Mouse (Mus musculus): ENCODE results near the gene 2310034G01Rik. TPM values are rescaled to one million over a fixed set of nuclear protein-coding genes. Genes with fewer than 3 reads are reported as not detected.

2310034G01Rik gene
- polyA plus RNA-seq, 1 experiment from 2014 or later: 1.5 TPM

DNA sequence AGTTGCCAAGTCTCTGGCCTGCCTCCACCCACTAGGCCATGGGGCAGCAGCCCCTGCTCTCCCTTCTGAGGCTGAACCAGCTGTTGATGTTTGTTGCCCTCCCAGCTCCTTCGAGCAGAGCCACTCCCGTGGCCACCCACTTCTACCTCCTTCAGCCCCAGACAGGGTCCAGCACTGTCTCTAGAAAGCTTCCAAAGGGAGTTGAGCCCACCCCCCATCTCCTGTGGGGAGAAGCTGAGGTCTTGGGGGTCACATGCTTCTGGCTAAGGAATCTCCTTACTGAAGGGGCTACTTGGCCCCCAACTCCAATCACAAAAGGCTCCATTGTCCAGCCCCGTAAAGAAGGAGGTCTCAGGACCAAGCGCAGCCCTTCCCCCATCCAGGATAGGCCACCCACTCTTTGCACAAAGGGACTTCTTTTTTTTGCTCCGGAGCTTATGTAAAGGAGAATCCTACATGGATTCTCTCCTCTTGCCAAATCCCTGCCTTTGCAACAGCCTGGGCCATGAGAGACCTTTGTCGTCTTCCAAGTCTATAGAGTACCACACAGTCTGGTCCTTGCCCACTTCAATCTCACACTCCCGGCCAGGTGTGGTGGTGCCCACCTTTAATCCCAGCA is 17.3 kb downstream of the 2310034G01Rik start:
- H3K4me3 ChIP-seq: no peak overlapping the region
- H3K9me3 ChIP-seq (replicated peaks): no peaks in the 10 kb centered on the region
- 41% methylated on average over 7 of the region's 7 CpGs for WGBS
- H3K4me1 ChIP-seq: peaks cover 32% of the 10 kb centered on the region
- peak overlapping the region; percentile 15; the same call in 1 of the 2 replicates for H3K4me2 ChIP-seq (replicated peaks)
- no peak for ATAC-seq (ENCODE audit: low FRiP score)
- H3K27ac ChIP-seq: 0 out of 2 replicates have a peak overlapping the region, but pooled peaks have one; percentile 30
- H3K36me3 ChIP-seq: peaks cover 25% of the 10 kb centered on the region
- H3K27me3 ChIP-seq: no peaks in the 10 kb centered on the region
- no peak overlapping the region for H3K9ac ChIP-seq

DNA sequence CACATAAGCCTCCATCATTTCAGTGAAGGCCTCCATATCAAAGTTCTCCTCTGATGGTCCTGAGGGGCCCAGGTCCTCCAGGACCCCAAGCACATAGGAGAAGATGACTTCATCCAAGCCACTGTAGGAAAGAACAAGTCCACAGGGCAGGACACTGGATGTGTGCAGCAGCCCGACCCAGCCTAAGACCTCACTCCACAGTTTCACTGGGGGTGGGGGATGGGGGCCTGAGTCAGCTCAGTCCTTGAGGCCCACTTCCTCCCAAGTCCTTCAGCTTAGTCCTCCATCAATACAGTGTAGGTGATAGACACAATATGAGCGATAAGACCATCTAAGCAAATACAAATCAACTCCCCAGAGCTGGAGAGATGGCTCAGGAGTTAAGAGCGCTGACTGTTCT is 18.2 kb downstream of the 2310034G01Rik start:
- H3K27ac ChIP-seq: no peak overlapping the region
- H3K27me3 ChIP-seq: peaks cover 2% of the 10 kb centered on the region
- no peak for ATAC-seq (ENCODE audit: low FRiP score)
- H3K4me3 ChIP-seq: no peak overlapping the region; the same call in 1 of the 2 replicates
- peaks cover 25% of the 10 kb centered on the region for H3K36me3 ChIP-seq
- peaks cover 34% of the 10 kb centered on the region for H3K4me1 ChIP-seq
- WGBS: 88% methylated on average over 3 of the region's 3 CpGs
- H3K9ac ChIP-seq: no peak overlapping the region
- no peaks in the 10 kb centered on the region for H3K9me3 ChIP-seq (replicated peaks)
- H3K4me2 ChIP-seq (replicated peaks): no peak overlapping the region; the same call in 1 of the 2 replicates

DNA sequence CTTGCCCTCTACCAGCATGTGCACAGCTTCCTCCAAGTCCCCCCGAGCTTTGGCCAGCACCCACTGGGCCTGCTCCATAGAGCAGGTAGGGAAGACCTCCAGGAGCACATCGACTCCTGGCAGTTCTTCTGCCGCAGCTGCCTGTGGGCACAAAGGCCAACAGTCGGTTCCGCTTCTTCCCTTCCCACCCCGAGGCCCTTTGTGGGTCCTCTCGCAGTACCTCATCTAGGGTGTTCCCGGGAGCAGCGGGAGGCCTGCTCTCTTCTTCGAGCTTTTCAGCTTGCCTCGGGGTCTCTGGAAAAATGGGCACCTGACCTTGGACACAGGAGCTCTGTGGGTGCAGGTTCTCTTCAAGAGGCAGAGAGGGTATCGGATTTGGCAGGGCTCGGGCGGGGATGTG is 18.8 kb downstream of the 2310034G01Rik start:
- H3K36me3 ChIP-seq: peaks cover 25% of the 10 kb centered on the region
- peaks cover 40% of the 10 kb centered on the region for H3K4me1 ChIP-seq
- ATAC-seq (ENCODE audit: low FRiP score): no peak
- no peaks in the 10 kb centered on the region for H3K9me3 ChIP-seq (replicated peaks)
- H3K27ac ChIP-seq: no peak overlapping the region
- H3K9ac ChIP-seq: no peak overlapping the region; the same call in 1 of the 2 replicates
- WGBS: 87% methylated on average over 14 of the region's 14 CpGs
- peaks cover 8% of the 10 kb centered on the region for H3K27me3 ChIP-seq
- no peak overlapping the region for H3K4me2 ChIP-seq (replicated peaks)
- H3K4me3 ChIP-seq: no peak overlapping the region

DNA sequence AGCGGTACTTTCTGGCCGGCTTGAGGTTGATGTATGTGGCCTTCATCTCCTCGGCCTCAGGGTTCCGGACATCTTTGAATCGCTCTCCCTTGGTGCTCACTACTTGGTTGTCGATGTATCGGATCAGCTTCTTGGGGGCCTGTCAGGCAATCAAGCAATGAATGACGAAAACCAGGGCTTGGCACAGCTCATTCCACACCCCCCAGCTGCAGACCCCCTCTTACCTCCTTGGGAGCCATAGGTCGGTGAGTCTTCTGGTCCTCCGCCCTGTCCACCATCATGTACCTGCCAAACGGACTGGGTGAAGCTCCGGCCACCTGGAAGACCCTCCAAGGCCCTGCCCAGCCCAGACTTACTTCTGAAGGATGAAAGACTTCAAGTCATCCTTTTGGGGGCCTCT is 19.4 kb downstream of the 2310034G01Rik start:
- peaks cover 25% of the 10 kb centered on the region for H3K36me3 ChIP-seq
- ATAC-seq (ENCODE audit: low FRiP score): no peak
- no peak overlapping the region for H3K4me3 ChIP-seq
- 95% methylated on average over 12 of the region's 12 CpGs for WGBS
- H3K27me3 ChIP-seq: peaks cover 14% of the 10 kb centered on the region
- no peak overlapping the region for H3K4me2 ChIP-seq (replicated peaks)
- no peak overlapping the region for H3K27ac ChIP-seq
- peaks cover 46% of the 10 kb centered on the region for H3K4me1 ChIP-seq
- H3K9ac ChIP-seq: no peak overlapping the region
- no peaks in the 10 kb centered on the region for H3K9me3 ChIP-seq (replicated peaks)

DNA sequence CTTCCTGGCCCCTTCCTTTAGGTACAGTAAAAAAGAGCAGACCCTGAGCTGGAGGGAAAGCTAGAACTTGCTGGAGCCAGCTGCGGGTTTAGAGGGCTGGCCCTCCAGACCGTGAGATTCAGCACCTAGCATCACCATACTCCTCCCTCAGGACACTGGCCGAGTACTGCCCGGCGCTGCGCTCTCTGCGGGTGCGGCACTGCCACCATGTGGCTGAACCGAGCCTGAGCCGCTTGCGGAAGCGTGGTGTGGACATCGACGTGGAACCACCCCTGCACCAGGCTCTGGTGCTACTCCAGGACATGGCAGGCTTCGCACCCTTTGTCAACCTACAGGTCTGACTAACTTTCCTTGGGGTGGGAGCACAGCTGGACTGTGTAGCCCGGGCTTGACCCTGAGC is 20.2 kb downstream of the 2310034G01Rik start:
- Histone ChIP-seq H3K27me3 (peaks cover 22% of the 10 kb centered on the region), H3K4me2 (replicated peaks) (peak overlapping the region; percentile 100), H3K36me3 (peaks cover 25% of the 10 kb centered on the region), H3K4me3 (0 out of 2 replicates have a peak overlapping the region, but pooled peaks have one; percentile 4), H3K9me3 (replicated peaks) (no peaks in the 10 kb centered on the region), H3K9ac (no peak overlapping the region), H3K27ac (no peak overlapping the region), H3K4me1 (peaks cover 46% of the 10 kb centered on the region)
- 5% methylated on average over 16 of the region's 16 CpGs for WGBS
- ATAC-seq (ENCODE audit: low FRiP score): no peak

DNA sequence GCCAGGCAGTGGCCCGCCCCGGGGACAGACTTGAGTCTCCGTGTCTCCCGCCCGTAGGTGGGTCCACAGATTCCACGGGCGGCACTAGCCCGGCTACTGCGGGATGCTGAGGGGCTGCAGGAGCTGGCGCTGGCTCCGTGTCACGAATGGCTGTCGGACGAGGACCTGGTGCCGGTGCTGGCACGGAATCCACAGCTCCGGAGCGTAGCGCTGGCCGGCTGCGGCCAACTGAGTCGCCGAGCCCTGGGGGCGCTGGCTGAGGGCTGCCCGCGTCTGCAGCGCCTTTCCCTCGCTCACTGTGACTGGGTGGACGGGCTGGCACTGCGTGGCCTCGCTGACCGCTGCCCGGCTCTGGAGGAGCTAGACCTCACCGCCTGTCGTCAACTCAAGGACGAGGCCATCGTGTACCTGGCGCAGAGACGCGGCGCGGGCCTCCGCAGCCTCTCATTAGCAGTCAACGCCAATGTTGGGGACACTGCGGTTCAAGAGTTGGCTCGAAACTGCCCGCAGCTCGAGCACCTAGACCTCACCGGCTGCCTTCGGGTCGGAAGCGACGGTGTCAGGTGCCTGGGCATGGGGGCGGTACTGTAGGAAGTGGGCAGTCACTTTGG is 21.0 kb downstream of the 2310034G01Rik start:
- Histone ChIP-seq H3K4me1 (peaks cover 46% of the 10 kb centered on the region), H3K9me3 (replicated peaks) (no peaks in the 10 kb centered on the region), H3K27ac (peak overlapping the region; percentile 98), H3K4me2 (replicated peaks) (peak overlapping the region; percentile 100), H3K4me3 (peak overlapping the region; percentile 61), H3K9ac (peak overlapping the region; percentile 66), H3K27me3 (peaks cover 30% of the 10 kb centered on the region), H3K36me3 (peaks cover 25% of the 10 kb centered on the region)
- WGBS: 1% methylated on average over 53 of the region's 54 CpGs
- peak; percentile 2; the same call in 1 of the 2 replicates for ATAC-seq (ENCODE audit: low FRiP score)

DNA sequence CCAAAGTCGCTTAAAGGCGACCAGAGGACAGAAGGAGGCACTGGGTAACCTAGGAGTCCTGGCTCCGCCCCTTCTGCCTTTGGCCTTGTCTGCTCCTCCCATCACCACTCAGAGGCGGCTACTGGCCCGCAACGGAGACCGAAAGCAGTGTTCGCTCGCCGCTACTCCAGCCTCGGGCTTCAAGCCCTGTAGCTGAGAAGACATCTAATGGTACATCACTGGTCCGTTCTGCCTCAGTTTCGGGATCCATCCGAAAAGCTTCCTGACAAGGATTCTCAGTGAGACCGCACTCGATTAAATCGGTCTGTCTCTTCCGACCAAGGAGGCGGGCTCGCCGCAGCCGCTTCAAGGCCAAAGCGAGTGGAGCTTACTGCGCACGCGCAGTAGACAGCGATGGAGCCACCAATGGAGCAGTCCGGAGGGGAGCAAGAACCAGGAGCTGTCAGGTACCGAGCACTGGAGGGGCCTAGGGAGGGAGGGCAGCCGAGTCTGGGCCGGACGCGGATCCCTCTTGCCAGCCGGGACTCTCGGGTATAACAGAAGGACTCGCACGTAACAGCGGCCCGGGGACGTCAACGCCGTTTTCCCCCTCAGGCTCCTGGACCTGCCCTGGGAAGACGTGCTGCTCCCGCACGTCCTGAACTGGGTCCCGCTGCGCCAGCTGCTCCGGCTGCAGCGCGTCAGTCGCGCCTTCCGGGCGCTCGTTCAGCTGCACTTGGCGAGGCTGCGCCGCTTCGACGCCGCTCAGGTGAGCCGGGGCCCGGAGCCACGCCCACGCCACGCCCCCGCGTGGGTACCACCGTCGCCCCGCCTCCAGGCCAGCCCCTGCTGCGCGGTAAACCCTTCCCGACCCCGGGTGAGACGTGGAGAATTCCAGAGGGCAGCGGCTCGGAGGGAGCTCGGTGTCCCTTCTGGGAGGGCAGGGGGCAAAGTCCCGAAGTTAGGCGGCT is 21.7 kb downstream of the 2310034G01Rik start, which contains the start of gene Fbxl15:
Gene Fbxl15, plus strand, starts transcription at position 104 of the 950 bp plus-strand sequence.
- H3K4me2 ChIP-seq (replicated peaks): peak within 1 kb of the TSS; percentile 100
- no peaks in the 10 kb centered on the region for H3K9me3 ChIP-seq (replicated peaks)
- H3K27ac ChIP-seq: peak within 1 kb of the TSS; percentile 98
- under 1% methylated on average over 81 of the region's 81 CpGs for WGBS
- H3K36me3 ChIP-seq: peaks cover 25% of the 10 kb centered on the region
- peaks cover 48% of the 10 kb centered on the region for H3K4me1 ChIP-seq
- peaks cover 38% of the 10 kb centered on the region for H3K27me3 ChIP-seq
- peak within 1 kb of the TSS; percentile 61 for H3K4me3 ChIP-seq
- peak; percentile 88 for ATAC-seq (ENCODE audit: low FRiP score)
- peak within 1 kb of the TSS; percentile 66 for H3K9ac ChIP-seq

DNA sequence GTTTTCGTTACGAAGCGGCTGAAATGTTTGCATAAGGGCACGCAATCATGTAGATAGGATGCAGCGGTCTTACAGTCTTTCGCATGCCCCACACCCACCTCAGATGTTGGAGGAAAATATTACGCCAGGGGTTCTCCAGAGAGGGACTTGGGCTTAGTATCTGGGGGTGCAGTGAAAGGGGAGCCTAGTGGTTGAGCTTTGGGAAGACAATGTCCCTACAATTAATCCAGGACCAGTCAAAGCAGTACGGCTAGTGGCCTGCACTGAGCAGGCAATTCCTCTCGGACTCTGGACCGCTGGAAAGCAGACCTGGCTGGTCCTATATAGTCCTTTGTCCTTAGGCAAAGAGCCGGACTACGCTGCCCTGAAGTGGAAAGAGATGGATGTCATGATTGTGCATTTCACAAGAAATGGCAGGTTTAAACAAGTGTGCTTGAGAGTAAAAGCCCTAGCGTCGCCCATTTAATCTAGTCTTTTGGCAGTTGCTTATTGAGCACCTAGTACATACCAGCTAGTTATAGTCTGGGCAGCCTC is 22.5 kb downstream of the 2310034G01Rik start:
- peaks cover 45% of the 10 kb centered on the region for H3K27me3 ChIP-seq
- peak overlapping the region; percentile 61 for H3K4me3 ChIP-seq
- H3K27ac ChIP-seq: peak overlapping the region; percentile 98
- H3K4me2 ChIP-seq (replicated peaks): peak overlapping the region; percentile 100
- H3K4me1 ChIP-seq: peaks cover 49% of the 10 kb centered on the region
- peak overlapping the region; percentile 66 for H3K9ac ChIP-seq
- peak; percentile 7 for ATAC-seq (ENCODE audit: low FRiP score)
- no peaks in the 10 kb centered on the region for H3K9me3 ChIP-seq (replicated peaks)
- WGBS: 33% methylated on average over 14 of the region's 14 CpGs
- peaks cover 23% of the 10 kb centered on the region for H3K36me3 ChIP-seq

DNA sequence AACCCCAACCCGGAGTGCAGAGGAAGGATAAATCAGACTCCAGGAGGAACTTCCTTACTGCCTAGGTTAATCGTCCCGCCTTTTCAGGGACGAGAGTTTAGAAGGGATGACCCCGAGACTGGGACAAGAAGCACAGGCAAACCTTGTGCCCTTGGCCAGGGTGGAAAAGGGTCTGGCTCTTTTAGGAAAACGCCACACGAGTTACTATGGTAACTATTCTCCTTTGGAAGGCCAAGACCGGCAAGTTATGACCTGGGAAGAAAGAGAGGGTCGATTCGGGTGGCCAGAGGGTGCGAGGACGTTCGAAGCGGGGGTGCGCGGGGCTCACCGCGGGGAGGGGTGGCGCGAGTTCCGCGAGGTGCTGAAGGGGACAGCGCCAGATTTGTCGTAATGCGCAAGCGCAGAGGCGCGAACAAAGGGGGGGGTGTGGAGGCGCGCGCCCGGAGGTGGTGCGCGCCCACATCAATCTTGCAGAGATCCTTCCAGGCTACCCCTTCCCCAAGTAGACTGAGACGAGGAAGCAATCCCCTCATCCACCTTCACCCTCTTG is 23.3 kb downstream of the 2310034G01Rik start, which contains the start of gene Psd:
Gene Psd, minus strand, starts transcription at position 401 of the 550 bp plus-strand sequence.
- peaks cover 55% of the 10 kb centered on the region for H3K4me1 ChIP-seq
- WGBS: under 1% methylated on average over 35 of the region's 35 CpGs

DNA sequence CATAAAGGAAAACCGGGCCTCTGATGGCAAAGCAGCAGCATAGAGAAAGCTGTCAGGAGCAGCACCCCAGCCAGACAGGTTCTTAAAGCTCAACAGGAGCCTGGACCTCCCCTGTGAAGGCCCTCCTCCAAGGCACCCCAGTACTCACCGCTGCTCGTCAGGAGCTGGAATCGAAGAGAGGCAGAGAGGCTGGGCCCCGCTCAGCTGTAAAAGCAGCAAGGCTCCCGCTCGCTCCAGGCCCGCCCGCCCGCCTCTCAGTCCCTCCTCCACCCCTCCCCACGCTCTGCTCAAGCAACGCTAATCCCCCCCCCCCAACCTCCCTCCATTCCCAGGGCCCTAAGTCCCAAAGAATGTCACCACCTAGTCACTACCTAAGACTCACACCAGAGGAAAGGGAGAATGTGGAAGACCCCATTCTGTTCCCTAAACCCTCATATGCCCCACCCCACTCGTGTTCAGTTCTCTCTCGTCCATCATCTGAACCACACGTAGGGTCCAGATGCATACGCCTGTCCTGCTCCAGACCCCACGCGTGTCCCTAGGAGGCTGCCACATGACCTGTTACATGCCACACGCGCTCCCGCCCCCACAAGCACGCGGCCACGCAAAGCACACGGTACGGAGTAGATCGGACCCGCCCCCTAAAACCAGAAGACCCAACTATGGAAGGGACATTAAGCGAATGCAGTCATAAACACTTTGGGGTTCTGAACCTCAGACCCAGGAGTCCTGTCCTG is 23.9 kb downstream of the 2310034G01Rik start:
- 3% methylated on average over 29 of the region's 29 CpGs for WGBS
- Histone ChIP-seq H3K27ac (peak overlapping the region; percentile 98), H3K4me1 (peaks cover 61% of the 10 kb centered on the region), H3K36me3 (peaks cover 11% of the 10 kb centered on the region), H3K9ac (peak overlapping the region; percentile 56), H3K4me3 (peak overlapping the region; percentile 61), H3K9me3 (replicated peaks) (no peaks in the 10 kb centered on the region), H3K27me3 (peaks cover 54% of the 10 kb centered on the region), H3K4me2 (replicated peaks) (peak overlapping the region; percentile 100)
- no peak for ATAC-seq (ENCODE audit: low FRiP score)

More for the DNA sequence above, 23.3 kb downstream of the 2310034G01Rik start, which contains the start of gene Psd:
- Histone ChIP-seq H3K27ac (peak within 1 kb of the TSS; percentile 98), H3K27me3 (peaks cover 49% of the 10 kb centered on the region), H3K36me3 (peaks cover 18% of the 10 kb centered on the region), H3K4me3 (peak within 1 kb of the TSS; percentile 61), H3K9me3 (replicated peaks) (no peaks in the 10 kb centered on the region), H3K9ac (peak within 1 kb of the TSS; percentile 66), H3K4me2 (replicated peaks) (peak within 1 kb of the TSS; percentile 100)
- no peak for ATAC-seq (ENCODE audit: low FRiP score)

DNA sequence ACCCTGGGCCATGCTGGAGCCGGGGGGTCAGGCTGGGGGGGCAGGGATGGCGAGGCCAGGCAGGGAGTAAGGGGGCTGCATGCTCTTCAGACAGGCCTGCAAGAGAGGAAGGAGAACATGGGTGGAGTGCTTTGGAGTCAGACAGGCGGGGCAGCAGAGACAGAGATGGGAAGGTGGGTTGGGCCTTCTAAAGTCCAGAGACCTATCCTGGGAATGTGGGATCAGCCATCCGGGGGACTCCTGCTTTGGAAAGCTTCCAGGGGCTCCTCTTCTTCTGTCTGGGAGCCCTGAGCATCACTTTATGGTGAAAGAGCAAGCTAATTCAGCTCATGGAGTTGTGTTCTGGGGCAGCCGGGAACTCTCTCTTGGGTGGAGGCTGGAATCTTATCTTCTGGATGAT is 25.2 kb downstream of the 2310034G01Rik start:
- H3K27ac ChIP-seq: no peak overlapping the region
- H3K4me3 ChIP-seq: no peak overlapping the region
- 71% methylated on average over 5 of the region's 5 CpGs for WGBS
- peaks cover 64% of the 10 kb centered on the region for H3K4me1 ChIP-seq
- no peak for ATAC-seq (ENCODE audit: low FRiP score)
- H3K36me3 ChIP-seq: no peaks in the 10 kb centered on the region
- peaks cover 66% of the 10 kb centered on the region for H3K27me3 ChIP-seq
- no peaks in the 10 kb centered on the region for H3K9me3 ChIP-seq (replicated peaks)
- peak overlapping the region; percentile 100 for H3K4me2 ChIP-seq (replicated peaks)
- H3K9ac ChIP-seq: 0 out of 2 replicates have a peak overlapping the region, but pooled peaks have one; percentile 18
